Mouse (Mus musculus): ENCODE measurements around the gene Rdh1. TPM values are rescaled to one million over a fixed set of nuclear protein-coding genes. Genes with fewer than 3 reads are reported as not detected.
"Not testable (repeated sequence)": the region's sequence is repeated elsewhere in the genome, so short reads cannot be mapped to it uniquely, and the experiment has no call there.

The Rdh1 gene
- polyA plus RNA-seq, 1 experiment, result not detected

DNA sequence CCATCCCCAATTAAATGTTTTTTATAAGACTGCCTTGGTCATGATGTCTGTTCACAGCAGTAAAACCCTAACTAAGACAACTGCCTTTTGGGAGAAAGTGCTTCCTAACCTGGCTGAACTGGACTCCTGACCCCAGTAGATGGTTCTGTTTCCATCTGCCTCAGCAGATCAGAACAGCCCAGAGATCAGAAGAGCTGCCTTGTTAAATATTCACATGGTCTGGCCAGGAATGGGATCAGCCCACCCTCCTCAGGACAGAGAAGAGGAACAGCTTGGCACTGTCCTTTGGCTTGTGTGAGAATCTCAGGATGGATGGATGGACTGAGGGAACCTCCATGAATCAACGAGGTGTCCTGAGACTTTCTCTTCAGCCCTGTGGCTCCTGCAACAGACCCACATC lies 39.8 kb downstream of the Rdh1 start:
- TF ChIP-seq POLR2A (IDR thresholded peaks at IDR 0.05; ENCODE audit: borderline replicate concordance, control insufficient read depth, low read depth, low read length), result no peak
- no peak for TF ChIP-seq CTCF (IDR thresholded peaks at IDR 0.05; ENCODE audit: control insufficient read depth, insufficient read depth, low read length)
- Histone ChIP-seq H3K4me3 (replicated peaks; ENCODE audit: control insufficient read depth, low read depth, low read length) (no peak overlapping the region), H3K27ac (ENCODE audit: control insufficient read depth, insufficient read depth, low read depth, low read length, poor library complexity) (no peak overlapping the region), H3K4me1 (ENCODE audit: control insufficient read depth, insufficient read depth, low read length) (no peaks in the 10 kb centered on the region)
- WGBS, result 53% methylated on average over 1 of the region's 1 CpGs

DNA sequence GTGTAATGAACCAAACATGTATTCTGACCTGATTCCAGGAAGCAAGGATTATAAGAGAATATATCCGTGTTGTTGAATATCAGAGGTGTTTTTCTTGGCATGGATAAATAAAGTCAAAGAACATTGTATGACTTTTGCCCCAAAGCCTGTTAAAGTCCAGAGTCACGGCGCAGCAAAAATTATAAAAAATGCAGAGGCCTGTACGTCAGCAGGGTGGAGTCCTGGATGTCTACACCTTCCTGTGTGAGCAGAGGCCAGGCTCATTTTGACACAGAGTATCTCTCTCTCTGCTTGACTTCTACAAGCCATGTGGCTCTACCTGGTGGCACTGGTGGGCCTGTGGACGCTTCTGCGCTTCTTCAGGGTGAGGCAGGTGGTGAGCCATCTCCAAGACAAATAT lies 41.4 kb downstream of the Rdh1 start, which contains the start of gene Rdh16:
Gene Rdh16, plus strand, starts transcription at position 262 of the 400 bp plus-strand sequence.
- no peaks in the 10 kb centered on the region for H3K4me1 ChIP-seq (ENCODE audit: control insufficient read depth, insufficient read depth, low read length)
- no peak within 1 kb of the TSS for H3K4me3 ChIP-seq (replicated peaks; ENCODE audit: control insufficient read depth, low read depth, low read length)
- no peak for TF ChIP-seq CTCF (IDR thresholded peaks at IDR 0.05; ENCODE audit: control insufficient read depth, insufficient read depth, low read length)
- TF ChIP-seq POLR2A (IDR thresholded peaks at IDR 0.05; ENCODE audit: borderline replicate concordance, control insufficient read depth, low read depth, low read length), result no peak
- WGBS, result 79% methylated on average over 6 of the region's 6 CpGs
- H3K27ac ChIP-seq (ENCODE audit: control insufficient read depth, insufficient read depth, low read depth, low read length, poor library complexity), result no peak within 1 kb of the TSS

DNA sequence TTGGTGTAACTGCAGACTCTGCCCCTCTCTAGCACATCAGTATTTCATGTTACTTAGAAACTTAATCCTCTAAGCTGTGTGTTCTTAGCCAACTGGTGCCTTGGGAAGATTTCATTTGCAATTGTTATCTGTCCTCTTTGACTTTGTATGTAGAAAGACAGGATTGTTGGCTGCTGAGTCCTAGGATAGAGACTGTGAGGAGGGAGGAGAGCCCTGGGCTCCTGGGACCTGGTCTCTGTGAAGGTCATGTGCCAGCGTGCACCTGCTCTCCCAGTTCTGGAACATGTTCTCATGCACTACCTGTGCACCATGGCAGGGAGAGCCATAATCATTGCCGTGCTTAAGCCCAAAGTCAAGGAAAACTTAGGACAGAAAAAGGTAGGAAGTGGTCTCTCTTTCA lies 42.1 kb downstream of the Rdh1 start:
- no peaks in the 10 kb centered on the region for H3K4me1 ChIP-seq (ENCODE audit: control insufficient read depth, insufficient read depth, low read length)
- no peak overlapping the region for H3K27ac ChIP-seq (ENCODE audit: control insufficient read depth, insufficient read depth, low read depth, low read length, poor library complexity)
- TF ChIP-seq POLR2A (IDR thresholded peaks at IDR 0.05; ENCODE audit: borderline replicate concordance, control insufficient read depth, low read depth, low read length) (no peak), CTCF (IDR thresholded peaks at IDR 0.05; ENCODE audit: control insufficient read depth, insufficient read depth, low read length) (no peak)
- WGBS, result 90% methylated on average over 2 of the region's 2 CpGs
- H3K4me3 ChIP-seq (replicated peaks; ENCODE audit: control insufficient read depth, low read depth, low read length), result no peak overlapping the region

DNA sequence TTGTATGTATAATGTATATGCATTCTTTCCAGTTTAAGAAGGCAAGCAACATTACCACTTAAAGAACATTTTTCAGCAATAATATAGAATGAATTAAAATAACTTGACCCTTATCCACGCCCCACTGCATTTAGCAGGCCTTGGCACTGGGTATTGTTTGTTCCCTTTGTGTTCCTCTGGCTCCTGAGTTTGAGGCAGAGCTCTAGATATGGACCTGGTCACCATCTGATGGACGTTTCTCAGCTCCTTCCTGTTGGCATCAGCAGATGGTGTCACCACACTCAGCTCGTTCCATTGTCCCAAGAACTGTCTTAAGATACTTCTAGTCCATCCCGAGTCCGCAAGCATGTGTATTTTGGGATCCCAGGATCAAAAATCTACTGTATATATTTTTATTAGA lies 42.7 kb downstream of the Rdh1 start:
- TF ChIP-seq CTCF (IDR thresholded peaks at IDR 0.05; ENCODE audit: control insufficient read depth, insufficient read depth, low read length) (no peak), POLR2A (IDR thresholded peaks at IDR 0.05; ENCODE audit: borderline replicate concordance, control insufficient read depth, low read depth, low read length) (no peak)
- 66% methylated on average over 5 of the region's 5 CpGs for WGBS
- Histone ChIP-seq H3K27ac (ENCODE audit: control insufficient read depth, insufficient read depth, low read depth, low read length, poor library complexity) (no peak overlapping the region), H3K4me3 (replicated peaks; ENCODE audit: control insufficient read depth, low read depth, low read length) (no peak overlapping the region), H3K4me1 (ENCODE audit: control insufficient read depth, insufficient read depth, low read length) (no peaks in the 10 kb centered on the region)

DNA sequence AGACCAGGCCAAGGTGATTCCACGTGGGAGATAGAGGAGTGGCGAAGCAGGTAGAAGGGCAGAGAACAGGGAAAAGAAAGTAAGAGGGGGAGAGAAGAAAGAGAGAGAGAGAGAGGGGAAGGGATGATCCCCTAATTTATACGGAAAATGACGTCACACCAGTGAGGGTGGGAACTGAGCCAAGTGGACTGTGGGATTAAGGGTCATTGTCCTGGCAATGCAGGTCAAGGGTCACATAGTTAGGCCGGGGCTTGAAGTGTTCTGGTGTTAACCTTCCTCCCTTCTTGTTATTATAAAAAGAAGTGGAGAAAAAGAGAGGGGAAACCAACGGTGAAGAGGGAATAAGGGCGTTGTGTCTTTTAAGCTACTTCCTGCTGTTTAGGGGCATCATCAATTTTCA lies 44.9 kb downstream of the Rdh1 start:
- H3K27ac ChIP-seq (ENCODE audit: control insufficient read depth, insufficient read depth, low read depth, low read length, poor library complexity), result no peak overlapping the region
- WGBS, result 62% methylated on average over 7 of the region's 7 CpGs
- H3K4me3 ChIP-seq (replicated peaks; ENCODE audit: control insufficient read depth, low read depth, low read length), result no peak overlapping the region
- TF ChIP-seq CTCF (IDR thresholded peaks at IDR 0.05; ENCODE audit: control insufficient read depth, insufficient read depth, low read length) (no peak), POLR2A (IDR thresholded peaks at IDR 0.05; ENCODE audit: borderline replicate concordance, control insufficient read depth, low read depth, low read length) (no peak)
- no peaks in the 10 kb centered on the region for H3K4me1 ChIP-seq (ENCODE audit: control insufficient read depth, insufficient read depth, low read length)

DNA sequence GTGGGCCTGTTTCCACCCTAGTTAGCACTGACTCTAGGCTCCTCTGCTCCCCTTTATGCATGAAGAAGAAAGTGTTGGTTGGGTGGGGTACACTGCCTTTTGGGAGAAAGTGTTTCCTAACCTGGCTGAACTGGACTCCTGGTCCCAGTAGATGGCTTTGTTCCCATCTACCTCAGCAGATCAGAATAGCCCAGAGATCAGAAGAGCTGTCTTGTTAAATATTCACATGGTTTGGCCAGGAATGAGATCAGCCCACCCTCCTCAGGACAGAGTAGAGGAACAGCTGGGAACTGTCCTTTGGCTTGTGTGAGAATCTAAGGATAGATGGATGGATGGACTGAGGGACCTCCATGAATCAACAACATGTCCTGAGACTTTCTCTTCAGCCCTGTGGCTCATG lies 56.4 kb downstream of the Rdh1 start:
- Histone ChIP-seq H3K4me3 (replicated peaks; ENCODE audit: control insufficient read depth, low read depth, low read length) (no peak overlapping the region), H3K4me1 (ENCODE audit: control insufficient read depth, insufficient read depth, low read length) (no peaks in the 10 kb centered on the region), H3K27ac (ENCODE audit: control insufficient read depth, insufficient read depth, low read depth, low read length, poor library complexity) (no peak overlapping the region)
- TF ChIP-seq CTCF (IDR thresholded peaks at IDR 0.05; ENCODE audit: control insufficient read depth, insufficient read depth, low read length) (no peak), POLR2A (IDR thresholded peaks at IDR 0.05; ENCODE audit: borderline replicate concordance, control insufficient read depth, low read depth, low read length) (no peak)

DNA sequence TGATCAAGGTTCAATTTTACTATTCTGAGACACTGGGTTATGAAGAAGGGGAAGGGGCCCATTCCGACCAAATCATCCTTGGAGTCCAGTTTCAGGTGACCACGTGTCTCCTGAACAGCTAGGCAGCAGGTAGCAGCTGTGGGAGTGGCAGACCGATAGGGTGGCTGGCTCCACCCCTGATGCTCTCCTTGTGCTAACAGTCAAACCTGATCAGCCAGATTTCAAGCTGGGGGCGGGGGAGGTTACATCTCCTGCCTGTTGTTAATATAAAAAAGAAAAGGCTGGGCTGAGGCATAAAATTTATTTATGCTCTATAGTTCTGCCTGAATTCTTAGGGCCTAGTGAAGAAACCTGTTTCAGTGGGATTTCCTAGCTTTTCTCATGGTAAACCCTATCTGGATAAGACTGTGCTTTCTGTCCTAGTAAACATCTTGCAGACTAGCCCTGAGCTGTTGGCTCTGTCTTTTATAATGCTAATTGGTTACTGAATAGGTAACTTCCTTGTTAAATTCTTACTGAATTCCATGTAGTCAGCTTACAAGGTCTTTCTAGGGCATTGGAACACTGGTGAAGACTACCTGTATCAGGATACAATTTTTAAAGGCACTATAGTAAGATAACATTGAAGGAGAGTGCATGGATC lies 57.9 kb downstream of the Rdh1 start:
- 72% methylated on average over 4 of the region's 4 CpGs for WGBS
- H3K4me1 ChIP-seq (ENCODE audit: control insufficient read depth, insufficient read depth, low read length); H3K27ac ChIP-seq (ENCODE audit: control insufficient read depth, insufficient read depth, low read depth, low read length, poor library complexity); H3K4me3 ChIP-seq (replicated peaks; ENCODE audit: control insufficient read depth, low read depth, low read length): not testable (repeated sequence)

Other genes with a start within 250 kb of the Rdh1 start
- not detected in 2 replicates for gene Ndufa4l2, start 244.8 kb upstream of the Rdh1 start, polyA plus RNA-seq (2011; ENCODE audit: insufficient read depth, insufficient read length, low replicate concordance, missing spikeins)
- gene Shmt2, start 237.3 kb upstream of the Rdh1 start, polyA plus RNA-seq (2011; ENCODE audit: insufficient read depth, insufficient read length, low replicate concordance, missing spikeins), result 36.7 and 39.9 TPM in 2 replicates
- gene Nxph4, start 225.2 kb upstream of the Rdh1 start, polyA plus RNA-seq (2011; ENCODE audit: insufficient read depth, insufficient read length, low replicate concordance, missing spikeins), result not detected in 2 replicates
- 23.5 and 48.3 TPM in 2 replicates for gene Lrp1, start 138.6 kb upstream of the Rdh1 start, polyA plus RNA-seq (2011; ENCODE audit: insufficient read depth, insufficient read length, low replicate concordance, missing spikeins)
- 31.6 and 60.1 TPM in 2 replicates for gene Stat6, start 116.7 kb upstream of the Rdh1 start, polyA plus RNA-seq (2011; ENCODE audit: insufficient read depth, insufficient read length, low replicate concordance, missing spikeins)
- 6.7 and 7.3 TPM in 2 replicates for gene Nemp1, start 92.8 kb upstream of the Rdh1 start, polyA plus RNA-seq (2011; ENCODE audit: insufficient read depth, insufficient read length, low replicate concordance, missing spikeins)
- gene Nab2, start 91.2 kb upstream of the Rdh1 start, polyA plus RNA-seq (2011; ENCODE audit: insufficient read depth, insufficient read length, low replicate concordance, missing spikeins), result 3.3 and 4.0 TPM in 2 replicates
- gene Myo1a, start 54.6 kb upstream of the Rdh1 start, polyA plus RNA-seq (2011; ENCODE audit: insufficient read depth, insufficient read length, low replicate concordance, missing spikeins), result 1.4 and 1.7 TPM in 2 replicates
- gene Tac2, start 35.2 kb upstream of the Rdh1 start, polyA plus RNA-seq (2011; ENCODE audit: insufficient read depth, insufficient read length, low replicate concordance, missing spikeins), result 8.4 and 13.8 TPM in 2 replicates
- 1.1 and 3.9 TPM in 2 replicates for gene Zbtb39, start 20.2 kb upstream of the Rdh1 start, polyA plus RNA-seq (2011; ENCODE audit: insufficient read depth, insufficient read length, low replicate concordance, missing spikeins)
- 1.2 and 2.8 TPM in 2 replicates for gene Gpr182, start 8.0 kb upstream of the Rdh1 start, polyA plus RNA-seq (2011; ENCODE audit: insufficient read depth, insufficient read length, low replicate concordance, missing spikeins)
- gene Rdh16f1, start 66 bp downstream of the Rdh1 start, polyA plus RNA-seq (2011; ENCODE audit: insufficient read depth, insufficient read length, low replicate concordance, missing spikeins), result not detected in 2 replicates
- gene Rdh9, start 16.7 kb downstream of the Rdh1 start, polyA plus RNA-seq (2011; ENCODE audit: insufficient read depth, insufficient read length, low replicate concordance, missing spikeins), result 0.55 TPM in 1 of 2 replicates, not detected in the other
- 0.62 TPM in 1 of 2 replicates, not detected in the other for gene Rdh16, start 41.4 kb downstream of the Rdh1 start, polyA plus RNA-seq (2011; ENCODE audit: insufficient read depth, insufficient read length, low replicate concordance, missing spikeins)
- not detected in 2 replicates for gene Rdh19, start 90.2 kb downstream of the Rdh1 start, polyA plus RNA-seq (2011; ENCODE audit: insufficient read depth, insufficient read length, low replicate concordance, missing spikeins)
- gene Rdh16f2, start 106.8 kb downstream of the Rdh1 start, polyA plus RNA-seq (2011; ENCODE audit: insufficient read depth, insufficient read length, low replicate concordance, missing spikeins), result not detected in 2 replicates
- 1.1 and 4.5 TPM in 2 replicates for gene Rdh7, start 129.1 kb downstream of the Rdh1 start, polyA plus RNA-seq (2011; ENCODE audit: insufficient read depth, insufficient read length, low replicate concordance, missing spikeins)
- not detected in 2 replicates for gene Sdr9c7, start 138.8 kb downstream of the Rdh1 start, polyA plus RNA-seq (2011; ENCODE audit: insufficient read depth, insufficient read length, low replicate concordance, missing spikeins)
- 0.90 and 1.4 TPM in 2 replicates for gene Hsd17b6, start 247.9 kb downstream of the Rdh1 start, polyA plus RNA-seq (2011; ENCODE audit: insufficient read depth, insufficient read length, low replicate concordance, missing spikeins)